Mouse (Mus musculus) 3134 (cell line): ENCODE measurements at regions not wholly inside any gene's neighbourhood (a gene's known extent, or its start where the extent isn't known, plus 50 kb on each side); places are given as distances from the start of the nearest gene placed in this dataset.

Experiments
- DNase-seq: peaks from one replicate; pipeline ENCODE4 v3.0.0-alpha.2; 2011; ENCODE audit warnings: low spot score; ENCODE audit not compliant: insufficient read length; ENCODE audit errors: extremely low read depth

- DNase-seq, result no peak
Measured at GRCm38 (mm10) chr12:26930155-26930867, 412.1 kb downstream of the Sox11 start.

- DNase-seq, result no peak
Measured at GRCm38 (mm10) chr12:26906126-26906525, 436.2 kb downstream of the Sox11 start.

- no peak for DNase-seq
Measured at GRCm38 (mm10) chr12:26903894-26904272, 434.9 kb downstream of the Cmpk2 start.

GRCm38 (mm10) chr12:26903073-26903893 is 434.3 kb downstream of the Cmpk2 start:
- DNase-seq, result no peak

GRCm38 (mm10) chr12:26891190-26891589 is 422.2 kb downstream of the Cmpk2 start:
- DNase-seq, result no peak

- DNase-seq, result no peak
Measured at GRCm38 (mm10) chr12:26886635-26887014, 417.6 kb downstream of the Cmpk2 start.

- DNase-seq, result no peak
Measured at GRCm38 (mm10) chr12:26885831-26886634, 417.0 kb downstream of the Cmpk2 start.

- no peak for DNase-seq
Measured at GRCm38 (mm10) chr12:26885083-26885482, 416.1 kb downstream of the Cmpk2 start.

GRCm38 (mm10) chr12:26884156-26884555 is 415.2 kb downstream of the Cmpk2 start:
- no peak for DNase-seq

GRCm38 (mm10) chr12:26877691-26878121 is 408.7 kb downstream of the Cmpk2 start:
- no peak for DNase-seq

- DNase-seq, result no peak
Measured at GRCm38 (mm10) chr12:26877284-26877683, 408.3 kb downstream of the Cmpk2 start.

GRCm38 (mm10) chr12:26872466-26872865 is 403.5 kb downstream of the Cmpk2 start:
- DNase-seq, result no peak

GRCm38 (mm10) chr12:26867731-26868130 is 398.7 kb downstream of the Cmpk2 start:
- no peak for DNase-seq

- DNase-seq, result no peak
Measured at GRCm38 (mm10) chr12:26855091-26855516, 386.1 kb downstream of the Cmpk2 start.

GRCm38 (mm10) chr12:26844917-26845316 is 375.9 kb downstream of the Cmpk2 start:
- no peak for DNase-seq

GRCm38 (mm10) chr12:26842696-26843095 is 373.7 kb downstream of the Cmpk2 start:
- DNase-seq, result no peak

- no peak for DNase-seq
Measured at GRCm38 (mm10) chr12:26821257-26821968, 352.4 kb downstream of the Cmpk2 start.

GRCm38 (mm10) chr12:26817866-26818265 is 348.9 kb downstream of the Cmpk2 start:
- DNase-seq, result no peak

- no peak for DNase-seq
Measured at GRCm38 (mm10) chr12:26815771-26816170, 346.8 kb downstream of the Cmpk2 start.

GRCm38 (mm10) chr12:26810565-26811177 is 341.7 kb downstream of the Cmpk2 start:
- DNase-seq, result no peak
